Mouse (Mus musculus): Measurements from ENCODE around the gene Rtn4.

Rtn4 gene

DNA sequence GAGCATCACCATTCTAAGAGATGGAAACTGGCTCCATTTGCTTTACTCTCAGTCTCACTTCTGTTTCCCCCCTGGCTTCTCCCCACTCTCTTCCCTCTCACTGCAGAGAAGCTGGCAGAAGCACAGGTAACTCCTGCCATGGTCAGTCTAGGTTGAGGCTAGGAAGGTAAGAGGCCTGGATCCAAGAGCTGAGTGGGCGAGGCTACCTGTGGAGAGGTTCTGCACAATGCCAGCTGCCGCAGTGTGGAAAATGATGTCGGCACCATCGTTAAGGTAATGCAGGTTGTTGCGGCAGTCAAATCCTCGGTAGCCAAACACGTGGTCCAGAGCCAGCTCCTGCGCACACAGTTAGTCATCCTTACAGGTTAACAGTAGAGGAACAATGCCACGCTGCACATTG lies 68.6 kb downstream of the Rtn4 start:
- DNase-seq (ENCODE audit: low read depth in 2 of 2, low spot score in 2 of 2): no peak

- no peak for DNase-seq (ENCODE audit: low read depth in 2 of 2, low spot score in 2 of 2)
These were observed 70.0 kb downstream of the Rtn4 start for GRCm38 (mm10) chr11:29762768-29763167.

DNA sequence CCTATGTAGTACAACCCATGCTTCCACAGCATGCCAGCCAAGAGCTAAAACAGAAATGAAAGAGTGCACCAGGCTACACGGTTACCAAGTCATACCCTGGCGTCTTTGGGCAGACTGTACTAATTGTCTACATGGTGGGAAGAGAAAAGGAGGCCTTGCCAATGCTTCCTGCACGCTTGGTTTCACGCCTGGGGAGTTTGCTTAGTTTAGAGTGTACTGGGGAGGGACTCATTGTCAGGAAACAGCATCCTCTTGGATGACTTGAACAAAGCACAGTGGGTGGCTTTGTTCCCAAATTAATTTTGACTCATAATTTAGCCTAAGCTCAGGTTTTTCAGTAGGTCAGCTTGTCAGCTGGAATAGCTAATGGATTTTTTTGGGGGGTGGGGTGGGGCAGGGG lies 72.3 kb downstream of the Rtn4 start:
- no peak for DNase-seq (ENCODE audit: low read depth in 2 of 2, low spot score in 2 of 2)

DNA sequence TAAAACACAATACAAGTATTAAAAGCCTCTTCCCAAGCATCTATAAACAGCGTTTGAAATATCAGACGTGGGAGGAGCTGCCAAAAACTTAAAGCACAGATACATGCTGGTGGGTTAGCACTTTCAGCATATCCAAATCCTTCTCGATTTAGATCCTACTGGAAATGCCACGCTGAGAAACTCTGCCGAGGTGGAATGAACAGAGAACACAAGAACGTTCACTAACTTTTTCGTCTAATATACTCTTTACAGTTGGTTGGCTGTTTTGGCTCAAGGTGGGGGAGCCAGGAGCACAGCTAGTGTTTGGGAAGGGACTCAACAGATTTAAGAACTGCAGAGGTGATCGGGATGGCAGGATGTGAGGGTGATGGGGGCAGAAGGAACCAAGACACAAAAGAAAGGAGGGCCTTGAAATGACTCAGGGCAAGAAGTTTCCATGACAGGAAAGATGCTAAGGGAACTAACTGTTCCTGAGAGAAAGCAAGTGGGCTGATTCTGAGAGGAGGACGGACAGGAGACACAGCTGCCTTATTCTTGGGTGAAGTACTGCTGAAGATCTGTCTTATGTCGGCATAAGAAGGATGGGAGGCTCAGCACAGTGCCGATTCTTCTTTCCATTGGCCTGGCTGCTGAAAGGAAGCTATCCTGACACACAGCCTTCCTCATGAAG lies 73.7 kb downstream of the Rtn4 start:
- DNase-seq (ENCODE audit: low read depth in 2 of 2, low spot score in 2 of 2): no peak

DNA sequence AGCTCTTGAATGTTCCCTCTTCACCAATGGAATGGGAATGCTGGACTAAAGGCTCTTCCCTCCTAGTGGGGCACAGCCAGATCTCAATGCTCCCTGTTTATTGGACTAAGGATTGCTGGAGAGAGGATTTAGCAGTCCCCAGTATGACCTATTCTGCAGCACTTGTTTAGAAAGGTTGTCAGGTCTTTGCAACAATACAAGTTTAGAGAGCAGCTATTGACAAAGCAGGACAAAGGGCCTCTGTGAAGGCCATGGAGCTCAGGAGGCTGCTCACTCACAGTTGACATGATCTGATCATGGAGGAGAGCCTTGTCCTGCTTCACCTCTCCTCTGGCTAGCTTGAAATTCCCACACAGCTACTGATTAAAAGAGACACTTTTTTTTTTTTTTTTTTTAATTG lies 75.8 kb downstream of the Rtn4 start:
- DNase-seq (ENCODE audit: low read depth in 2 of 2, low spot score in 2 of 2): no peak

GRCm38 (mm10) chr11:29770666-29771400 lies 78.1 kb downstream of the Rtn4 start:
- no peak for DNase-seq (ENCODE audit: low read depth in 2 of 2, low spot score in 2 of 2)

DNA sequence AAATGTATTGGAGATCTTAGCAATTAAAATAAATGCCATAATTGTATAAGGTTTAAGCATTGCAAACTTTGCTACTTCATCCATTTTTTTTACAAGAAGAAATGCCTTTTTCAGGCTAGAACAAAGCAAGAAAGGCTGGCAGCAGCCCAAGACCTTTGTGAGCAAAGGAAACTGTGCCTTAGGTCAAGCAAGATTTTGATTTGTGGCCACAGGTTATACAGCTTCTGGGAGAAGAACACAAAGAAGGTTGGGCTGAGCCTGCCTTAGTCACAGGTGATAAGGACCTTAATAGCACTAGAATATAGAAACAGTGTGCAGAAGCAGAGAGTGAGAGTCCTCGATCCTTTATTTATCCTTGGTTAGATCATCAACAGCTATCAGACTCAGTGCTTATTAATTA lies 79.5 kb downstream of the Rtn4 start:
- no peak for DNase-seq (ENCODE audit: low read depth in 2 of 2, low spot score in 2 of 2)

GRCm38 (mm10) chr11:29774296-29774695 lies 81.5 kb downstream of the Rtn4 start:
- no peak for DNase-seq (ENCODE audit: low read depth in 2 of 2, low spot score in 2 of 2)

- no peak for DNase-seq (ENCODE audit: low read depth in 2 of 2, low spot score in 2 of 2)
These were observed 82.0 kb downstream of the Rtn4 start for GRCm38 (mm10) chr11:29774760-29775159.

DNA sequence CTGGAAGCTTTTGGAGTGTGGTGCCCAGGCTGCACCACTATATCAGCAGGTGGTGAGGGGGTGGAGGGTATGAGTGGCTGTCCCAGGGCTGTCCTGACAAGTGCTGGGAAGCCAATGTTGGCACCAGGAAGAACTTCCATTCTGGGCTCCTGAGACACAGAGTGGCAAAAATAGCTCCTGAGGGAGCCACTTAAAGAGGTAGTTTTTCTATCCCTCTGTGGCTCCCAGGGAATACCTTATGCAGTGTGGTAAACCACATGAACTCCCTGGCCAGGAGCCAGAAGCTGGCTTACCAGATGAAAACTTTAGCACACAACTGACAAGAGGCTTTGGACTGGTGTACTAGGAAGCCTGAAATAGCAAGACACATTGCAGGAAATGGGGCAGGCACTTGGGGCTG lies 85.2 kb downstream of the Rtn4 start:
- DNase-seq (ENCODE audit: low read depth in 2 of 2, low spot score in 2 of 2): no peak

DNA sequence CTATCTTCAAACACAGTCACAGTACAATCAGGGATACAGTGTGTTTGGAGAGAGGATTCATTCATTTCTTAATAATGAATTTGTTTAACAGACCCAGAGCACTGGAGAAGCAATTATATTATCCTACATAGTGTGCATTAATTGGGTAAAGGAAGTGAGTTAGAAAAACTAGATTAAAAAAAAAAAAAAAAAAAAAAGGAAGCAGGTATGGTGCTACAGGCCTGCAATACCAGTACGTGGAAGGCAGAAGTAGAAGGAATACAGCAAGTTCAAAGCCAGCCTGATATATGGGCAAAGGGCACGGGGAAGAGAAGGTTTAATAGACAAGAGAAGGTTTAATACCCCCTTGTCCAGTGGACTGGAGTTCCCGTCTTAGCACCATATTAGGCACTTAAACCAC lies 86.2 kb downstream of the Rtn4 start:
- DNase-seq (ENCODE audit: low read depth in 2 of 2, low spot score in 2 of 2): no peak

DNA sequence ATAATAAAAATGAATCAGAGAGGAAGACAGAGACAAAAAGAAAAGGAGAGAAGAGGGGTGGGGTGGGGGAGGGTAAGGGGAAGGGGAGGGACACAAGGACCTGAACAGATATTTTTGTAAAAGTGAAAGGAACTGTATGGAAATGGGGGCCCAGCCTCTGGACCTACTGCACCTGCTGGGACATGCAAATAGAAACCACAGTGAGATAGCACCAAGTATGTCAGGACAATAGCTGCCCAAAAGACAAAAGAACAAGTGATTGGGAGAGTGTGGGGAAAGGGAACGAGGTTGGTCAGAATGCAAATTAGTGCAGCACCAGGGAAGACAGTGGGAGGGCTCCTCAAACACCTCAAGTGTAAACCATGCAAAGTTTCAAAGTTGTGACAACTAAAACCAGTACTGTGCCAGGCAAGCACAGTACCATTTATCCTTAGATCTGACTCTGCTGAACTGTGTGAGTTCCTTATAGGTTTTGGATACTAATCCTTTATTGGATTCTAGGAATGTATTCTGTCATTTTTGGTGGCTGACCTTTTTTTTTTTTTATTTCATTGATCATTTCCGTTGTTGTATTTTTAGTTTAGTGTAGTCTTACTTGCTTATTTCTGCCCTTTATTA lies 86.8 kb downstream of the Rtn4 start:
- no peak for DNase-seq (ENCODE audit: low read depth in 2 of 2, low spot score in 2 of 2)

DNA sequence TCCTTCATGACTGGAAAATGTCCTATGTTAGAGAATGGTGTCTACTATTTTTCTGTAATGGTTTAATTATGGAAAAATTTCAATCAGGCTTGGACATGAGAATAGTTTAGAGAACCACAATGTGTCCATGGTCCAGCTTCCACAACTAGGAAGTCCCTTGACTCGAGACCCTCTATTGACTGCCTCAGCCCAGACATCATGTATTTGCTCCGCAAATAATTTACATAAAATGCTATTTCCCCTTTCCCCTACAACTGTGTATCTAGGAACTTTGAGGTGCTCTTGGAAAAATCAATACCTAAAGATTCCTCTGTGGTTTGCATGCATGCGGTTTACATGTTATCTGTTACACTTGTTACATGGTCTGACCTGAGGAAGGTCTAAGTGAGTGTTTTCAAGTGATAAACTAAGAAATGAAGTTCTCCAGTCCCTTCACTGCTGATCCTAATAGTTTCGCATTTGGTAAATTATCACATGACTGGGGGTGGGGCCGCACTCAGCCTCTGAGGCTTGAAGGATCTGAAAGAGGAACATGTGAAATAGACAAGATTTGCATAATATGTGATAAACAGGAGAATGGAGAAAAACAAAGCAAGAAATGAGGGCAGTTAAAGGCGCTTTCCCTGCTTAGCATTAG lies 94.0 kb downstream of the Rtn4 start:
- no peak for DNase-seq (ENCODE audit: low read depth in 2 of 2, low spot score in 2 of 2)

- no peak for DNase-seq (ENCODE audit: low read depth in 2 of 2, low spot score in 2 of 2)
These were observed 94.7 kb downstream of the Rtn4 start for GRCm38 (mm10) chr11:29787473-29787872.

- no peak for DNase-seq (ENCODE audit: low read depth in 2 of 2, low spot score in 2 of 2)
These were observed 95.8 kb downstream of the Rtn4 start for GRCm38 (mm10) chr11:29788499-29788898.

DNA sequence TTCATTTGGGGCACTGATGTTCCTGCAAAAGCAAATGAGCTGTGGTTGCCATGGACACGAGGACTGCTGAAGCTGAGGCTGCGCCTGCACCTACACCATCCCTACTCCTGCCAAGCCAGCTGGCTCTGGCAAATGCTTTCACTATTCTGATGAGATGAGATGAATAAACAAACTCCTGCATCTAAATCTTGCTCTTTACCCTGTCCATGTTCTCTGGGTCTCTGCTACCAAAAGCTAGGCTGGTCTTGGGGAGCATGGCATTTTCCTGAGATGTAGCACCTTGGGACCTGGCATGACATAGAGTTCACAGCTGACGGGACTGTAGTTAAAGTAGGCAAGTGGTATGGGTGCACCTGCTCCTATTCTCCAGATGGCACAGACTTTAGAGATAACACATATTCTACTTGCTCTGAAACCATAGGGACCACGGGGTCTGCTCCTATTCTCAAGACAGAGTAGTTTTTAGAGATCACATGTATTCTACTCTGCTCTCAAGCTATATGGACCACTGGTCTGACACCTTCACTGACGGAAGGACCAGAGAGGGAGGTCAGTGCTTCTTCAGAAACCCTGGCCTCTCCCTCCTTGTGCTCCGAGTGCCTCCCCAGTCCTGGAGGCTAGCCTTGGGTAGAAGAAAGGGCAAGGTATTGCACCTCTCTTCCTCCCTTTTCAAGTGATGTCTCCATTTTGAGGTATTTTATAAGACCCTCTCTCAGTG lies 96.3 kb downstream of the Rtn4 start:
- DNase-seq (ENCODE audit: low read depth in 2 of 2, low spot score in 2 of 2): no peak

DNA sequence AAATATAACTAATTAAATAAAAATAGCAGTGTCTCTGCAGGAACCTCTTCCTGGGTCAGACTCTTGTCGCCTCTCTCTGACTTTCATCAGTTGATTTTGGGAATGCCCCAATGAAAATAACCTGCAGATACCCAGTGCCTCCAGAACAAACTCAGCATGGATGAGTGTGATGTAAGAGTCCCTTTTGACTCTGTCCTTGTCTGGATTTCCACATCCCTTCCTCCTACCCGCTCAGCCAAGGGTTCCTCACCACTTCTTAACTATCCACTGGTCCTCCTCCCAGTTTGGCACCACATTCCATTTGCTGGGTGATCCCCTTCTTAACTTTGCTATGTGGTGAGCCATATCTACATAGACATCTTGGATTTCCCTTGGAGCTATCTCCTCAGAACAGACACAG lies 98.0 kb downstream of the Rtn4 start:
- DNase-seq (ENCODE audit: low read depth in 2 of 2, low spot score in 2 of 2): no peak
